Mouse (Mus musculus): ENCODE data around the gene Cdk5r1. TPM values are rescaled to one million over a fixed set of nuclear protein-coding genes. Genes with fewer than 3 reads are reported as not detected.

Cdk5r1 gene
- 0.64 and 0.74 TPM in 2 replicates for polyA plus RNA-seq (2012; rRNA removed)
- 0.17 and 0.37 TPM in 2 replicates for polyA plus RNA-seq (2014; fragmentation: Nextera tagmentation; extraction: Ambion mirVana)

GRCm38 (mm10) chr11:80476222-80477189 is at the start of gene Cdk5r1:
Cdk5r1 (plus strand) TSS chr11:80477023.
- under 1% methylated on average over 99 of the region's 116 CpGs for WGBS (ENCODE audit: insufficient replicate concordance)
- no peaks in the 10 kb centered on the region for H3K9me3 ChIP-seq (ENCODE audit: control insufficient read depth, low read length)
- peak within 1 kb of the TSS; percentile 37 for H3K9ac ChIP-seq (replicated peaks)
- H3K4me1 ChIP-seq (replicated peaks; ENCODE audit: control insufficient read depth in 2 of 2, insufficient read depth in 2 of 2, low read length in 1 of 2), result peaks cover 7 to 8% of the 10 kb centered on the region in 2 experiments; a peak in 2 of 4 replicates
- DNase-seq (ENCODE audit: low read depth in 3 of 3, low spot score in 3 of 3) (peak; percentile 71 to 73 (median 72)), ATAC-seq (ENCODE audit: insufficient read depth) (peak; percentile 92)
- peaks cover 15% of the 10 kb centered on the region for H3K36me3 ChIP-seq (replicated peaks; ENCODE audit: control insufficient read depth, insufficient read depth, low read depth)
- H3K4me3 ChIP-seq (ENCODE audit: insufficient read depth in 1 of 2, low read depth in 2 of 2, low read length in 2 of 2), result peak within 1 kb of the TSS; percentile 63 to 67
- no peak for TF ChIP-seq EP300 (IDR thresholded peaks at IDR 0.05; ENCODE audit: low read depth)
- 0 out of 2 replicates have a peak, but pooled peaks have one; percentile 33 for TF ChIP-seq CTCF (IDR thresholded peaks at IDR 0.05; ENCODE audit: low read depth)
- H3K4me2 ChIP-seq (ENCODE audit: low read depth), result peak within 1 kb of the TSS; percentile 94
- no peak within 1 kb of the TSS for H3K27ac ChIP-seq
- H3K27me3 ChIP-seq (ENCODE audit: control insufficient read depth, insufficient read depth, low read length), result no peaks in the 10 kb centered on the region; the same call in 1 of the 2 replicates

GRCm38 (mm10) chr11:80428381-80429008 is 48.3 kb upstream of the Cdk5r1 start, which contains the start of gene Psmd11:
Psmd11 (plus strand) TSS chr11:80428615.
- peaks cover 4 to 5% of the 10 kb centered on the region in 2 experiments for H3K4me1 ChIP-seq (replicated peaks; ENCODE audit: control insufficient read depth in 2 of 2, insufficient read depth in 2 of 2, low read length in 1 of 2)
- WGBS (ENCODE audit: insufficient replicate concordance), result under 1% methylated on average over 56 of the region's 58 CpGs
- peaks cover 18% of the 10 kb centered on the region for H3K36me3 ChIP-seq (replicated peaks; ENCODE audit: control insufficient read depth, insufficient read depth, low read depth)
- peak within 1 kb of the TSS; percentile 94 for H3K9ac ChIP-seq (replicated peaks)
- ATAC-seq (ENCODE audit: insufficient read depth) (peak; percentile 99), DNase-seq (ENCODE audit: low read depth in 3 of 3, low spot score in 3 of 3) (peak; percentile 91 to 92 (median 92))
- peak within 1 kb of the TSS; percentile 61 for H3K27ac ChIP-seq
- TF ChIP-seq CTCF (IDR thresholded peaks at IDR 0.05; ENCODE audit: low read depth) (peak; percentile 90), EP300 (IDR thresholded peaks at IDR 0.05; ENCODE audit: low read depth) (no peak)
- peak within 1 kb of the TSS; percentile 79 for H3K4me2 ChIP-seq (ENCODE audit: low read depth)
- H3K9me3 ChIP-seq (ENCODE audit: control insufficient read depth, low read length), result no peaks in the 10 kb centered on the region
- peak within 1 kb of the TSS; percentile 75 to 85 for H3K4me3 ChIP-seq (ENCODE audit: insufficient read depth in 1 of 2, low read depth in 2 of 2, low read length in 2 of 2)
- H3K27me3 ChIP-seq (ENCODE audit: control insufficient read depth, insufficient read depth, low read length), result no peaks in the 10 kb centered on the region

- H3K36me3 ChIP-seq (replicated peaks; ENCODE audit: control insufficient read depth, insufficient read depth, low read depth), result peaks cover 21% of the 10 kb centered on the region
- peaks cover 4 to 5% of the 10 kb centered on the region in 2 experiments for H3K4me1 ChIP-seq (replicated peaks; ENCODE audit: control insufficient read depth in 2 of 2, insufficient read depth in 2 of 2, low read length in 1 of 2)
- no peaks in the 10 kb centered on the region for H3K9me3 ChIP-seq (ENCODE audit: control insufficient read depth, low read length)
- no peaks in the 10 kb centered on the region for H3K27me3 ChIP-seq (ENCODE audit: control insufficient read depth, insufficient read depth, low read length)
- TF ChIP-seq EP300 (IDR thresholded peaks at IDR 0.05; ENCODE audit: low read depth) (no peak), CTCF (IDR thresholded peaks at IDR 0.05; ENCODE audit: low read depth) (no peak)
- H3K4me2 ChIP-seq (ENCODE audit: low read depth), result peak overlapping the region; percentile 79
- peak overlapping the region; percentile 61 for H3K27ac ChIP-seq
- WGBS (ENCODE audit: insufficient replicate concordance), result under 1% methylated on average over 37 of the region's 37 CpGs
- peak; percentile 38 to 48 (median 47) for DNase-seq (ENCODE audit: low read depth in 3 of 3, low spot score in 3 of 3)
- ATAC-seq (ENCODE audit: insufficient read depth), result peak; percentile 68
- H3K9ac ChIP-seq (replicated peaks), result peak overlapping the region; percentile 94
- H3K4me3 ChIP-seq (ENCODE audit: insufficient read depth in 1 of 2, low read depth in 2 of 2, low read length in 2 of 2), result peak overlapping the region; percentile 75 to 85
Measured at GRCm38 (mm10) chr11:80429009-80429475, 47.8 kb upstream of the Cdk5r1 start.

- DNase-seq (ENCODE audit: low read depth in 3 of 3, low spot score in 3 of 3) (no peak), ATAC-seq (ENCODE audit: insufficient read depth) (no peak)
- H3K27ac ChIP-seq, result peak overlapping the region; percentile 61
- peak overlapping the region; percentile 75 to 85 for H3K4me3 ChIP-seq (ENCODE audit: insufficient read depth in 1 of 2, low read depth in 2 of 2, low read length in 2 of 2)
- TF ChIP-seq EP300 (IDR thresholded peaks at IDR 0.05; ENCODE audit: low read depth) (no peak), CTCF (IDR thresholded peaks at IDR 0.05; ENCODE audit: low read depth) (no peak)
- H3K4me2 ChIP-seq (ENCODE audit: low read depth), result peak overlapping the region; percentile 79
- H3K9ac ChIP-seq (replicated peaks), result peak overlapping the region; percentile 94
- no peaks in the 10 kb centered on the region for H3K9me3 ChIP-seq (ENCODE audit: control insufficient read depth, low read length)
- H3K4me1 ChIP-seq (replicated peaks; ENCODE audit: control insufficient read depth in 2 of 2, insufficient read depth in 2 of 2, low read length in 1 of 2), result peaks cover 4 to 5% of the 10 kb centered on the region in 2 experiments
- 43% methylated on average over 14 of the region's 14 CpGs for WGBS (ENCODE audit: insufficient replicate concordance)
- no peaks in the 10 kb centered on the region for H3K27me3 ChIP-seq (ENCODE audit: control insufficient read depth, insufficient read depth, low read length)
- H3K36me3 ChIP-seq (replicated peaks; ENCODE audit: control insufficient read depth, insufficient read depth, low read depth), result peaks cover 24% of the 10 kb centered on the region
Measured at GRCm38 (mm10) chr11:80429500-80430166, 47.2 kb upstream of the Cdk5r1 start.

All from liver, embryonic 14.5 days (tissue).